Comparison of ENCODE assay signal across 9 mouse cellular contexts in genomic region chr17:23540605-23541475, GRCm38 (mm10). TPM values are rescaled to one million over a fixed set of nuclear protein-coding genes. Genes with fewer than 3 reads are reported as not detected.
A peak's percentile ranks its signal among the peaks of the same experiment; 100 is the strongest.
DNase-seq lines count a peak whose midpoint lies in the region; ATAC-seq lines count a peak whose summit lies in the region.
"Had no signal": no experiment of that assay in that cellular context is flagged by ENCODE, and none has a peak within 500 bp of the region (broad histone marks: within the 10 kb centered on the region; RNA-seq: fewer than 3 reads in every experiment).

No protein-coding gene starts in this region.

- H3K9me3 ChIP-seq in forebrain, embryonic 11.5 days (ENCODE audit: control insufficient read depth, low read length) = no peaks in the 10 kb centered on the region
- no peaks in the 10 kb centered on the region for H3K9me3 ChIP-seq in limb, embryonic 13.5 days
- H3K9me3 ChIP-seq in stomach, embryonic 14.5 days (ENCODE audit: control insufficient read depth, low read depth, low read length) = no peaks in the 10 kb centered on the region

- H3K27ac ChIP-seq in forebrain, embryonic 11.5 days (ENCODE audit: low read depth, low read length) = no peak overlapping the region
- no peak overlapping the region for H3K27ac ChIP-seq in limb, embryonic 13.5 days
- no peak overlapping the region for H3K27ac ChIP-seq in stomach, embryonic 14.5 days (ENCODE audit: low read length)

- H3K9ac ChIP-seq in forebrain, embryonic 11.5 days (ENCODE audit: low read length) = no peak overlapping the region
- no peak overlapping the region for H3K9ac ChIP-seq in limb, embryonic 13.5 days
- H3K9ac ChIP-seq in stomach, embryonic 14.5 days (replicated peaks; ENCODE audit: low read depth, low read length) = no peak overlapping the region

- WGBS in forebrain, embryonic 11.5 days = 8% methylated on average over 31 of the region's 31 CpGs
- 13% methylated on average over 31 of the region's 31 CpGs for WGBS in limb, embryonic 13.5 days
- WGBS in stomach, embryonic 14.5 days = 18% methylated on average over 31 of the region's 31 CpGs

- peak; percentile 55 for ATAC-seq in forebrain, embryonic 11.5 days (replicated peaks; ENCODE audit: low FRiP score)
- no peak for ATAC-seq in limb, embryonic 13.5 days (ENCODE audit: low FRiP score, low read depth)
- ATAC-seq in stomach, embryonic 14.5 days (ENCODE audit: insufficient number of reproducible peaks, insufficient read depth, low FRiP score, low read depth) = no peak

- H3K4me2 ChIP-seq in forebrain, embryonic 11.5 days (ENCODE audit: low read depth, low read length, severe bottlenecking) = peak overlapping the region; percentile 34; the same call in 1 of the 2 replicates
- peak overlapping the region; percentile 26; the same call in 1 of the 2 replicates for H3K4me2 ChIP-seq in limb, embryonic 13.5 days (replicated peaks)
- peak overlapping the region; percentile 10; the same call in 1 of the 2 replicates for H3K4me2 ChIP-seq in stomach, embryonic 14.5 days (replicated peaks; ENCODE audit: low read depth, low read length)

- no peaks in the 10 kb centered on the region for H3K36me3 ChIP-seq in forebrain, embryonic 11.5 days (ENCODE audit: control insufficient read depth, insufficient read depth, low read length)
- H3K36me3 ChIP-seq in limb, embryonic 13.5 days = no peaks in the 10 kb centered on the region
- no peaks in the 10 kb centered on the region for H3K36me3 ChIP-seq in stomach, embryonic 14.5 days (ENCODE audit: control insufficient read depth, insufficient read depth, low read length)

- H3K27me3 ChIP-seq in forebrain, embryonic 11.5 days (ENCODE audit: control insufficient read depth, insufficient read depth, low read length) = peaks cover 16% of the 10 kb centered on the region; the same call in 1 of the 2 replicates
- peaks cover 55% of the 10 kb centered on the region for H3K27me3 ChIP-seq in limb, embryonic 13.5 days
- peaks cover 6% of the 10 kb centered on the region; the same call in 1 of the 2 replicates for H3K27me3 ChIP-seq in stomach, embryonic 14.5 days (ENCODE audit: control insufficient read depth, insufficient read depth, low read length)

- DNase-seq in kidney, adult 18-20 months = peak; percentile 2
- DNase-seq in kidney, adult 9 months = no peak
- DNase-seq in ES-CJ7 (ENCODE audit: low read depth, low spot score) = peak; percentile 82
- peak; percentile 68 for DNase-seq in forebrain, embryonic 11.5 days (ENCODE audit: low spot score)
- DNase-seq in adrenal gland, adult 18-20 months (ENCODE audit: low spot score in 2 of 2) = no peak
- DNase-seq in thymus, adult 18-20 months = no peak

- peak overlapping the region; percentile 8; the same call in 1 of the 2 replicates for H3K4me3 ChIP-seq in forebrain, embryonic 11.5 days (ENCODE audit: low read depth, low read length)
- H3K4me3 ChIP-seq in limb, embryonic 13.5 days = peak overlapping the region; percentile 26
- 0 out of 2 replicates have a peak overlapping the region, but pooled peaks have one; percentile 2 for H3K4me3 ChIP-seq in stomach, embryonic 14.5 days (ENCODE audit: low read depth, low read length)

- H3K4me1 ChIP-seq in forebrain, embryonic 11.5 days (replicated peaks; ENCODE audit: control insufficient read depth, insufficient read depth, low read length) = peaks cover 5% of the 10 kb centered on the region
- peaks cover 20% of the 10 kb centered on the region for H3K4me1 ChIP-seq in limb, embryonic 13.5 days
- peaks cover 9% of the 10 kb centered on the region for H3K4me1 ChIP-seq in stomach, embryonic 14.5 days (ENCODE audit: control insufficient read depth, insufficient read depth, low read length)

RNA-seq across cellular contexts. Expression of gene Zfp213, which starts 23.2 kb away (rescaled TPM):
- 28.1 and 29.9 TPM in 2 replicates for polyA plus RNA-seq in forebrain, embryonic 11.5 days (2014; fragmentation: Nextera tagmentation; extraction: Ambion mirVana)
- polyA plus RNA-seq in limb, embryonic 13.5 days (2015; fragmentation: Nextera tagmentation; extraction: Ambion mirVana) = 21.0 and 21.7 TPM in 2 replicates
- polyA plus RNA-seq in stomach, embryonic 14.5 days (2014; fragmentation: Nextera tagmentation; extraction: Ambion mirVana) = 18.1 and 18.9 TPM in 2 replicates
- 10 to 100 TPM; 11.0 to 12.3 TPM for total RNA-seq in adrenal gland, adult 18-20 months (2021)

RNA-seq across cellular contexts. Expression of gene Zfp13, which starts 58.4 kb away (rescaled TPM):
- polyA plus RNA-seq in forebrain, embryonic 11.5 days (2014; fragmentation: Nextera tagmentation; extraction: Ambion mirVana) = 19.2 and 20.5 TPM in 2 replicates
- polyA plus RNA-seq in limb, embryonic 13.5 days (2015; fragmentation: Nextera tagmentation; extraction: Ambion mirVana) = 19.9 and 22.2 TPM in 2 replicates
- 13.6 and 15.7 TPM in 2 replicates for polyA plus RNA-seq in stomach, embryonic 14.5 days (2014; fragmentation: Nextera tagmentation; extraction: Ambion mirVana)
- total RNA-seq in adrenal gland, adult 18-20 months (2021) = 1 to 10 TPM; 6.2 to 6.3 TPM

RNA-seq across cellular contexts. Expression of gene Zscan10, which starts 59.8 kb away (rescaled TPM):
- 0.16 and 0.27 TPM in 2 replicates for polyA plus RNA-seq in forebrain, embryonic 11.5 days (2014; fragmentation: Nextera tagmentation; extraction: Ambion mirVana)
- polyA plus RNA-seq in limb, embryonic 13.5 days (2015; fragmentation: Nextera tagmentation; extraction: Ambion mirVana) = 0.56 and 0.57 TPM in 2 replicates
- polyA plus RNA-seq in stomach, embryonic 14.5 days (2014; fragmentation: Nextera tagmentation; extraction: Ambion mirVana) = 0.10 TPM in 1 of 2 replicates, not detected in the other
- not detected for total RNA-seq in adrenal gland, adult 18-20 months (2021)
- polyA plus RNA-seq: gonadal fat pad, adult 2 months had no signal

Comparison
In these comparisons a context has a peak if more than half of its experiments do, and no peak if none do; other contexts are left out.
1. DNase-seq: peak in kidney, adult 18-20 months (single experiment), ES-CJ7 (single experiment) and forebrain, embryonic 11.5 days (single experiment); none in kidney, adult 9 months (single experiment), adrenal gland, adult 18-20 months (0 of 2) and thymus, adult 18-20 months (0 of 2).
2. Peak in every context shown above with its lines, with median percentiles within 50 percentile points of each other: H3K4me2 ChIP-seq and H3K4me3 ChIP-seq.